Comparison of ENCODE assay signal across 27 mouse cellular contexts in genomic region chr10:79661861-79662260, GRCm38 (mm10). TPM values are rescaled to one million over a fixed set of nuclear protein-coding genes. Genes with fewer than 3 reads are reported as not detected.
DNase-seq lines count a peak whose midpoint lies in the region; ATAC-seq and TF ChIP-seq lines count a peak whose summit lies in the region.
"Had no signal": no experiment of that assay in that cellular context is flagged by ENCODE, and none has a peak within 500 bp of the region (broad histone marks: within the 10 kb centered on the region; RNA-seq: fewer than 3 reads in every experiment).

No protein-coding gene starts in this region.

- no peaks in the 10 kb centered on the region for H3K27me3 ChIP-seq in intestine, embryonic 16.5 days (replicated peaks; ENCODE audit: control insufficient read depth, insufficient read depth, low read length)
- H3K27me3 ChIP-seq in intestine, embryonic 15.5 days (replicated peaks), result no peaks in the 10 kb centered on the region
- H3K27me3 ChIP-seq in CH12.LX (replicated peaks), result peaks cover 9% of the 10 kb centered on the region
- H3K27me3 ChIP-seq in limb, embryonic 10.5 days (ENCODE audit: low read depth, poor library complexity, severe bottlenecking), result no peaks in the 10 kb centered on the region
- H3K27me3 ChIP-seq: limb, embryonic 15.5 days; liver, embryonic 15.5 days had no signal

- no peaks in the 10 kb centered on the region for H3K9me3 ChIP-seq in intestine, embryonic 16.5 days (ENCODE audit: control insufficient read depth, low read length)
- no peaks in the 10 kb centered on the region for H3K9me3 ChIP-seq in intestine, embryonic 15.5 days
- no peaks in the 10 kb centered on the region for H3K9me3 ChIP-seq in CH12.LX (replicated peaks; ENCODE audit: low read length)
- no peaks in the 10 kb centered on the region for H3K9me3 ChIP-seq in limb, embryonic 10.5 days (replicated peaks)
- H3K9me3 ChIP-seq: limb, embryonic 15.5 days; liver, embryonic 15.5 days; megakaryocyte, embryonic 14.5 days had no signal

- TF ChIP-seq EP300 in CH12.LX (IDR thresholded peaks at IDR 0.05; ENCODE audit: low read length), result no peak

- no peaks in the 10 kb centered on the region for H3K36me3 ChIP-seq in intestine, embryonic 16.5 days (ENCODE audit: control insufficient read depth, insufficient read depth, low read length)
- no peaks in the 10 kb centered on the region for H3K36me3 ChIP-seq in intestine, embryonic 15.5 days
- H3K36me3 ChIP-seq in CH12.LX (replicated peaks in 1 of 2; ENCODE audit: control insufficient read depth in 1 of 2, insufficient read depth in 1 of 2, low read length in 1 of 2), result peaks cover 0 to 11% of the 10 kb centered on the region in 2 experiments
- no peaks in the 10 kb centered on the region for H3K36me3 ChIP-seq in limb, embryonic 10.5 days
- H3K36me3 ChIP-seq: limb, embryonic 15.5 days; liver, embryonic 15.5 days had no signal

- H3K79me2 ChIP-seq in CH12.LX (replicated peaks; ENCODE audit: control insufficient read depth, extremely low read depth, insufficient read depth, poor library complexity, severe bottlenecking), result peaks cover 4% of the 10 kb centered on the region; the same call in 1 of the 2 replicates

- WGBS in intestine, embryonic 16.5 days, result 52% methylated on average over 3 of the region's 3 CpGs
- 48% methylated on average over 3 of the region's 3 CpGs for WGBS in intestine, embryonic 15.5 days
- 67% methylated on average over 3 of the region's 3 CpGs for WGBS in limb, embryonic 10.5 days

- in situ Hi-C loops in CH12.LX (cut with MboI; ENCODE audit: low pct_ligation_motif_present, low pct_unique_long_range_greater_than_20kb, low sequenced_read_pairs), result no loop called here

- DNase-seq in CH12.LX (ENCODE audit: extremely low read depth) (no peak), ES-CJ7 (ENCODE audit: low read depth, low spot score) (peak; percentile 74)
- no peak for DNase-seq in limb, embryonic 10.5 days (ENCODE audit: low spot score)
- no peak for DNase-seq in lung, postnatal 4 days
- DNase-seq: adrenal gland, adult 2 months; cerebellum, adult 2 months; cerebellum, postnatal 36 days; gastrocnemius, postnatal 14 days; layer of hippocampus, postnatal 36 days; right cerebral cortex, adult 18-20 months had no signal

- no peak overlapping the region for H3K4me3 ChIP-seq in intestine, embryonic 16.5 days (ENCODE audit: low read length)
- no peak overlapping the region for H3K4me3 ChIP-seq in intestine, embryonic 15.5 days (replicated peaks)
- peak overlapping the region in 1 of 3 experiments; percentile 7 for H3K4me3 ChIP-seq in CH12.LX (replicated peaks in 1 of 3; ENCODE audit: low read depth in 2 of 3, low read length in 2 of 3, poor library complexity in 1 of 3)
- no peak overlapping the region for H3K4me3 ChIP-seq in limb, embryonic 10.5 days
- H3K4me3 ChIP-seq: layer of hippocampus, adult 2 months; limb, embryonic 15.5 days; liver, embryonic 15.5 days; megakaryocyte, embryonic 14.5 days had no signal

- no peak for TF ChIP-seq RAD21 in CH12.LX (IDR thresholded peaks at IDR 0.05; ENCODE audit: low read depth, low read length)

- no peaks in the 10 kb centered on the region for H3K4me1 ChIP-seq in intestine, embryonic 16.5 days (ENCODE audit: control insufficient read depth, insufficient read depth, low read length)
- peaks cover 6% of the 10 kb centered on the region; the same call in 1 of the 2 replicates for H3K4me1 ChIP-seq in intestine, embryonic 15.5 days (replicated peaks)
- peaks cover 28 to 46% of the 10 kb centered on the region in 2 experiments for H3K4me1 ChIP-seq in CH12.LX (ENCODE audit: control insufficient read depth in 1 of 2, insufficient read depth in 2 of 2)
- H3K4me1 ChIP-seq in limb, embryonic 10.5 days, result peaks cover 31% of the 10 kb centered on the region

- TF ChIP-seq CTCF in CH12.LX (conservative IDR thresholded peaks at IDR 0.05 in 1 of 2, IDR thresholded peaks at IDR 0.05 in 1 of 2; ENCODE audit: low read depth in 2 of 2, low read length in 2 of 2), result no peak

- H3K9ac ChIP-seq in intestine, embryonic 16.5 days (ENCODE audit: low read depth, low read length), result no peak overlapping the region; the same call in 1 of the 2 replicates
- H3K9ac ChIP-seq in intestine, embryonic 15.5 days, result no peak overlapping the region
- H3K9ac ChIP-seq in CH12.LX (ENCODE audit: insufficient read depth, low read depth), result no peak overlapping the region
- H3K9ac ChIP-seq: hindbrain, embryonic 14.5 days; limb, embryonic 15.5 days; liver, embryonic 15.5 days had no signal

- no peak for TF ChIP-seq POLR2A in CH12.LX (IDR thresholded peaks at IDR 0.05; ENCODE audit: low read depth, low read length)

- ATAC-seq in intestine, embryonic 16.5 days, result 0 out of 2 replicates have a peak, but pooled peaks have one; percentile 11
- no peak for ATAC-seq in intestine, embryonic 15.5 days
- no peak for ATAC-seq in megakaryocyte, adult 5-6 weeks (ENCODE audit: poor library complexity, severe bottlenecking)
- ATAC-seq: forebrain, embryonic 14.5 days; intestine, postnatal 0 days; midbrain, embryonic 16.5 days had no signal

- no peak overlapping the region for H3K4me2 ChIP-seq in intestine, embryonic 16.5 days (ENCODE audit: low read depth, low read length)
- no peak overlapping the region for H3K4me2 ChIP-seq in intestine, embryonic 15.5 days (replicated peaks)
- H3K4me2 ChIP-seq in CH12.LX (ENCODE audit: insufficient read depth, low read depth, poor library complexity, severe bottlenecking), result no peak overlapping the region
- H3K4me2 ChIP-seq: hindbrain, embryonic 14.5 days; limb, embryonic 15.5 days; liver, embryonic 15.5 days had no signal

- dilution Hi-C loops in CH12.LX (cut with MboI; ENCODE audit: extremely low pct_ligation_motif_present, extremely low pct_unique_long_range_greater_than_20kb, low sequenced_read_pairs), result no loop called here

- H3K27ac ChIP-seq in intestine, embryonic 16.5 days (ENCODE audit: low read length), result no peak overlapping the region
- no peak overlapping the region for H3K27ac ChIP-seq in intestine, embryonic 15.5 days
- H3K27ac ChIP-seq in CH12.LX (ENCODE audit: insufficient read depth, low read depth), result no peak overlapping the region
- H3K27ac ChIP-seq in limb, embryonic 10.5 days, result peak overlapping the region; percentile 64
- H3K27ac ChIP-seq: hindbrain, embryonic 14.5 days; kidney, postnatal 0 days; layer of hippocampus, adult 2 months; limb, embryonic 15.5 days; liver, embryonic 15.5 days had no signal

TF ChIP-seq in CH12.LX, 34 proteins besides CTCF, POLR2A, EP300 and RAD21:
- TF ChIP-seq SMC3 (IDR thresholded peaks at IDR 0.05; ENCODE audit: low read depth, low read length), result no peak
- 0 out of 2 replicates have a peak, but pooled peaks have one; percentile 14 for TF ChIP-seq ELF1 (IDR thresholded peaks at IDR 0.05; ENCODE audit: low read depth, low read length)

RNA-seq across cellular contexts. Expression of gene Madcam1, which starts 2.5 kb away (rescaled TPM):
- 27.4 and 31.8 TPM in 2 replicates for polyA plus RNA-seq in intestine, embryonic 16.5 days (2015; fragmentation: Nextera tagmentation; extraction: Ambion mirVana)
- polyA plus RNA-seq in intestine, embryonic 15.5 days (2015; fragmentation: Nextera tagmentation; extraction: Ambion mirVana), result 23.6 and 28.6 TPM in 2 replicates
- total RNA-seq in CH12.LX (2012; rRNA removed) (62.4 and 110 TPM in 2 replicates), CH12.LX (2014; rRNA removed) (55.4 and 61.9 TPM in 2 replicates)
- polyA plus RNA-seq in CH12.LX (2012; ENCODE audit: insufficient read length, low read depth), result 167 and 171 TPM in 2 replicates
- polyA plus RNA-seq in limb, embryonic 10.5 days (2016; fragmentation: Nextera tagmentation; extraction: Ambion mirVana), result 3.7 and 6.4 TPM in 2 replicates
- total RNA-seq in megakaryocyte, adult 5-6 weeks (2015), result not detected in 2 replicates
- not detected in 2 replicates for total RNA-seq in megakaryocyte, adult 5-6 weeks (2017)
- total RNA-seq: adrenal gland, adult 2 months; gastrocnemius, postnatal 14 days; heart, adult 8-10 months; layer of hippocampus, adult 2 months; layer of hippocampus, postnatal 36 days; left cerebral cortex, postnatal 25 days had no signal
- polyA plus RNA-seq: adrenal gland, adult 2 months; cerebellum, adult 2 months had no signal

RNA-seq across cellular contexts. Expression of gene Tpgs1, which starts 7.3 kb away (rescaled TPM):
- 56.8 and 64.4 TPM in 2 replicates for polyA plus RNA-seq in intestine, embryonic 16.5 days (2015; fragmentation: Nextera tagmentation; extraction: Ambion mirVana)
- polyA plus RNA-seq in intestine, embryonic 15.5 days (2015; fragmentation: Nextera tagmentation; extraction: Ambion mirVana), result 62.8 and 63.0 TPM in 2 replicates
- 33.7 and 58.9 TPM in 2 replicates for total RNA-seq in CH12.LX (2012; rRNA removed)
- total RNA-seq in CH12.LX (2014; rRNA removed), result 34.4 and 42.8 TPM in 2 replicates
- polyA plus RNA-seq in CH12.LX (2012; ENCODE audit: insufficient read length, low read depth), result 42.0 and 44.5 TPM in 2 replicates
- polyA plus RNA-seq in limb, embryonic 10.5 days (2016; fragmentation: Nextera tagmentation; extraction: Ambion mirVana), result 68.0 and 73.0 TPM in 2 replicates
- total RNA-seq in megakaryocyte, adult 5-6 weeks (2015), result 17.5 and 21.0 TPM in 2 replicates
- 8.8 and 21.1 TPM in 2 replicates for total RNA-seq in megakaryocyte, adult 5-6 weeks (2017)

RNA-seq across cellular contexts. Expression of gene Odf3l2, which starts 16.3 kb away (rescaled TPM):
- polyA plus RNA-seq in intestine, embryonic 16.5 days (2015; fragmentation: Nextera tagmentation; extraction: Ambion mirVana), result not detected in 2 replicates
- polyA plus RNA-seq in intestine, embryonic 15.5 days (2015; fragmentation: Nextera tagmentation; extraction: Ambion mirVana), result not detected in 2 replicates
- total RNA-seq in CH12.LX (2012; rRNA removed), result not detected in 2 replicates
- not detected in 2 replicates for total RNA-seq in CH12.LX (2014; rRNA removed)
- not detected in 2 replicates for polyA plus RNA-seq in CH12.LX (2012; ENCODE audit: insufficient read length, low read depth)
- not detected in 2 replicates for polyA plus RNA-seq in limb, embryonic 10.5 days (2016; fragmentation: Nextera tagmentation; extraction: Ambion mirVana)
- not detected in 2 replicates for total RNA-seq in megakaryocyte, adult 5-6 weeks (2015)
- not detected in 2 replicates for total RNA-seq in megakaryocyte, adult 5-6 weeks (2017)
- total RNA-seq: adrenal gland, adult 2 months; heart, adult 8-10 months had no signal
- polyA plus RNA-seq: adrenal gland, adult 2 months; cerebellum, adult 2 months; heart, embryonic 16.5 days; intestine, postnatal 0 days; kidney, postnatal 0 days; liver, embryonic 15.5 days; lung, embryonic 16.5 days; small intestine, adult 2 months had no signal

RNA-seq across cellular contexts. Expression of gene Cdc34, which starts 20.1 kb away (rescaled TPM):
- polyA plus RNA-seq in intestine, embryonic 16.5 days (2015; fragmentation: Nextera tagmentation; extraction: Ambion mirVana), result 120 and 128 TPM in 2 replicates
- 137 and 144 TPM in 2 replicates for polyA plus RNA-seq in intestine, embryonic 15.5 days (2015; fragmentation: Nextera tagmentation; extraction: Ambion mirVana)
- total RNA-seq in CH12.LX (2012; rRNA removed) (335 and 348 TPM in 2 replicates), CH12.LX (2014; rRNA removed) (323 and 331 TPM in 2 replicates)
- polyA plus RNA-seq in CH12.LX (2012; ENCODE audit: insufficient read length, low read depth), result 314 and 354 TPM in 2 replicates
- 209 and 259 TPM in 2 replicates for polyA plus RNA-seq in limb, embryonic 10.5 days (2016; fragmentation: Nextera tagmentation; extraction: Ambion mirVana)
- 52.6 and 53.3 TPM in 2 replicates for total RNA-seq in megakaryocyte, adult 5-6 weeks (2015)
- total RNA-seq in megakaryocyte, adult 5-6 weeks (2017), result 70.2 and 100 TPM in 2 replicates

RNA-seq across cellular contexts. Expression of gene Shc2, which starts 24.1 kb away (rescaled TPM):
- 1.1 and 2.5 TPM in 2 replicates for polyA plus RNA-seq in intestine, embryonic 16.5 days (2015; fragmentation: Nextera tagmentation; extraction: Ambion mirVana)
- polyA plus RNA-seq in intestine, embryonic 15.5 days (2015; fragmentation: Nextera tagmentation; extraction: Ambion mirVana), result 7.6 and 8.2 TPM in 2 replicates
- total RNA-seq in CH12.LX (2012; rRNA removed) (not detected in 2 replicates), CH12.LX (2014; rRNA removed) (not detected in 2 replicates)
- not detected in 2 replicates for polyA plus RNA-seq in CH12.LX (2012; ENCODE audit: insufficient read length, low read depth)
- 7.8 and 8.6 TPM in 2 replicates for polyA plus RNA-seq in limb, embryonic 10.5 days (2016; fragmentation: Nextera tagmentation; extraction: Ambion mirVana)
- not detected in 2 replicates for total RNA-seq in megakaryocyte, adult 5-6 weeks (2015)
- not detected in 2 replicates for total RNA-seq in megakaryocyte, adult 5-6 weeks (2017)
